Mouse (Mus musculus): ENCODE measurements around the gene Cdkal1. TPM values are rescaled to one million over a fixed set of nuclear protein-coding genes. Genes with fewer than 3 reads are reported as not detected.
A peak's percentile ranks its signal among the peaks of the same experiment; 100 is the strongest.

Cdkal1 gene
- total RNA-seq, 1 experiment = 20.8 TPM

DNA sequence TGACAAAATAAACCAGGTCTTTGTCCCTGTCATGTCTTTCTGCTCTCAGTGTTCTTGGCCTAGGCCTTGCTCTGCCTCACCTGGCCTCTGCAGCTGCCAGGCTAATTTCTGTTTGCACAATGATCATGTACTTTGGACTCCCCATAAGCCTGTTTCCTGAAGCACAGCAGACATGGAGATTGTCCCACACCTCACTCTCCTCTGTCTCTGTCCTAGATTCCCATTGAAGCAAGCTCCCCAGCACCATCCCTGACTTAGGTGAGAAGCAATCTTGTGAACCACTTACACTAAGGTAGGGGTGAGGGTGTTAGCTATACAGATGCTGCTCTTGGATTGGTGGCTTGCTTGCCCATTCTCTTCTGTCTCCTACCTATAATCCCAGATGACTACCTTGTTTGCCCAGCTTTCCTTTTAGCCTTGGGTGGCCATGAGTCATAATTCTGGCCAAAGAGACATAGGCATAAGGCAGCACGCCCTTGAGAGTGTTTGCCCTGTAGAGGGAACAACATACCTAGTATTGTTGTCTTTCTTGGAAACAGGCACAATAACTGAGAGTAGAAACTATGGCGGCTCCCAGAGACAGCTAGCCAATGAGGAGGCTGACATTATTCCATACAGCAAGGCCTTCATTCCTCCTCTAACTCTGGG, 692.5 kb downstream of the Cdkal1 start:
- Histone ChIP-seq H3K9me3 (ENCODE audit: control insufficient read depth, insufficient read depth, low read depth, low read length) (no peaks in the 10 kb centered on the region), H3K4me1 (ENCODE audit: control insufficient read depth in 2 of 2, insufficient read depth in 2 of 2, low read length in 2 of 2, poor library complexity in 1 of 2) (no peaks in the 10 kb centered on the region), H3K36me3 (ENCODE audit: control insufficient read depth, insufficient read depth, low read length, poor library complexity, severe bottlenecking) (no peaks in the 10 kb centered on the region), H3K4me3 (ENCODE audit: insufficient read depth in 1 of 2, low read depth in 1 of 2, low read length in 2 of 2, poor library complexity in 1 of 2, severe bottlenecking in 1 of 2) (no peak overlapping the region), H3K27ac (ENCODE audit: insufficient read depth, low read depth, low read length, poor library complexity, severe bottlenecking) (no peak overlapping the region), H3K9ac (ENCODE audit: insufficient read depth, low read depth, low read length, poor library complexity, severe bottlenecking) (no peak overlapping the region)
- in situ Hi-C loops (cut with MboI; ENCODE audit: low sequenced_read_pairs in 2 of 2, unreplicated experiment in 2 of 2) = no loop called here
- no peak for DNase-seq (ENCODE audit: low read depth, low spot score)
- no peak for TF ChIP-seq HCFC1 (IDR thresholded peaks at IDR 0.05; ENCODE audit: borderline replicate concordance, insufficient read depth, low read length)
- no peak for TF ChIP-seq MAFK (IDR thresholded peaks at IDR 0.05; ENCODE audit: insufficient read depth, low read depth, low read length)
- no peak for TF ChIP-seq CHD2 (IDR thresholded peaks at IDR 0.05; ENCODE audit: low read depth, low read length)
- TF ChIP-seq ZNF384 (IDR thresholded peaks at IDR 0.05; ENCODE audit: low read depth, low read length) = no peak
- TF ChIP-seq ZC3H11A (IDR thresholded peaks at IDR 0.05; ENCODE audit: borderline replicate concordance, low read depth, low read length) = no peak

- no peak for DNase-seq (ENCODE audit: low read depth, low spot score)
- TF ChIP-seq MAFK (IDR thresholded peaks at IDR 0.05; ENCODE audit: insufficient read depth, low read depth, low read length) (no peak), CHD2 (IDR thresholded peaks at IDR 0.05; ENCODE audit: low read depth, low read length) (no peak), ZC3H11A (IDR thresholded peaks at IDR 0.05; ENCODE audit: borderline replicate concordance, low read depth, low read length) (no peak), HCFC1 (IDR thresholded peaks at IDR 0.05; ENCODE audit: borderline replicate concordance, insufficient read depth, low read length) (no peak), ZNF384 (IDR thresholded peaks at IDR 0.05; ENCODE audit: low read depth, low read length) (no peak)
- H3K9ac ChIP-seq (ENCODE audit: insufficient read depth, low read depth, low read length, poor library complexity, severe bottlenecking) = no peak overlapping the region
- no peak overlapping the region for H3K4me3 ChIP-seq (ENCODE audit: insufficient read depth in 1 of 2, low read depth in 1 of 2, low read length in 2 of 2, poor library complexity in 1 of 2, severe bottlenecking in 1 of 2)
- in situ Hi-C loops (cut with MboI; ENCODE audit: low sequenced_read_pairs in 2 of 2, unreplicated experiment in 2 of 2) = no loop called here
- no peak overlapping the region for H3K27ac ChIP-seq (ENCODE audit: insufficient read depth, low read depth, low read length, poor library complexity, severe bottlenecking)
- H3K4me1 ChIP-seq (ENCODE audit: control insufficient read depth in 2 of 2, insufficient read depth in 2 of 2, low read length in 2 of 2, poor library complexity in 1 of 2) = no peaks in the 10 kb centered on the region
- no peaks in the 10 kb centered on the region for H3K36me3 ChIP-seq (ENCODE audit: control insufficient read depth, insufficient read depth, low read length, poor library complexity, severe bottlenecking)
- no peaks in the 10 kb centered on the region for H3K9me3 ChIP-seq (ENCODE audit: control insufficient read depth, insufficient read depth, low read depth, low read length)
Observed at GRCm38 (mm10) chr13:29162444-29162843, 693.0 kb downstream of the Cdkal1 start.

DNA sequence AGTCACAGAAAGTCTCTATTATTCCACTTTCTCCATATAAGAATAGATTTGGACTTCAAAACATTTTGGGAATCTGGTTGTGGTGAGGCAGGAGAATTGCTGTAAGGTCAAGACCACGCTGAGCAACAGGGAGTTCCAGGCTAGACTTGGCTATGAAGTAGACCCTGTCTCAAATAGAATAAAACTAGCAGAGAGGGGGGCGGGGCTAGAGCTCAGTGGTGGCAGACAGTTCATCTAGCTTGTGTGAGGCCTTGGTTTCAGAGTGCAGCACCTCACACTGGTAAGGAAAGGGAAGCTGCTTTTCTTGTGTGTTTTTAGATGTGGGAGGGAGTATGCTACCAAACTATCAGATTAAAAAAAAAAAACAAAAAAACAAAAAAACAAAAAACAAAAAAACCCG, 694.0 kb downstream of the Cdkal1 start:
- Histone ChIP-seq H3K9me3 (ENCODE audit: control insufficient read depth, insufficient read depth, low read depth, low read length) (no peaks in the 10 kb centered on the region), H3K36me3 (ENCODE audit: control insufficient read depth, insufficient read depth, low read length, poor library complexity, severe bottlenecking) (no peaks in the 10 kb centered on the region), H3K4me1 (ENCODE audit: control insufficient read depth in 2 of 2, insufficient read depth in 2 of 2, low read length in 2 of 2, poor library complexity in 1 of 2) (no peaks in the 10 kb centered on the region), H3K9ac (ENCODE audit: insufficient read depth, low read depth, low read length, poor library complexity, severe bottlenecking) (no peak overlapping the region), H3K4me3 (ENCODE audit: insufficient read depth in 1 of 2, low read depth in 1 of 2, low read length in 2 of 2, poor library complexity in 1 of 2, severe bottlenecking in 1 of 2) (no peak overlapping the region), H3K27ac (ENCODE audit: insufficient read depth, low read depth, low read length, poor library complexity, severe bottlenecking) (no peak overlapping the region)
- in situ Hi-C loops (cut with MboI; ENCODE audit: low sequenced_read_pairs in 2 of 2, unreplicated experiment in 2 of 2) = no loop called here
- DNase-seq (ENCODE audit: low read depth, low spot score) = no peak
- TF ChIP-seq MAFK (IDR thresholded peaks at IDR 0.05; ENCODE audit: insufficient read depth, low read depth, low read length) = no peak
- no peak for TF ChIP-seq ZNF384 (IDR thresholded peaks at IDR 0.05; ENCODE audit: low read depth, low read length)

- H3K9ac ChIP-seq (ENCODE audit: insufficient read depth, low read depth, low read length, poor library complexity, severe bottlenecking) = no peak overlapping the region
- H3K4me3 ChIP-seq (ENCODE audit: insufficient read depth in 1 of 2, low read depth in 1 of 2, low read length in 2 of 2, poor library complexity in 1 of 2, severe bottlenecking in 1 of 2) = no peak overlapping the region
- H3K27ac ChIP-seq (ENCODE audit: insufficient read depth, low read depth, low read length, poor library complexity, severe bottlenecking) = no peak overlapping the region
- peak; percentile 17 for DNase-seq (ENCODE audit: low read depth, low spot score)
- TF ChIP-seq MAFK (IDR thresholded peaks at IDR 0.05; ENCODE audit: insufficient read depth, low read depth, low read length) (no peak), CHD2 (IDR thresholded peaks at IDR 0.05; ENCODE audit: low read depth, low read length) (no peak), ZC3H11A (IDR thresholded peaks at IDR 0.05; ENCODE audit: borderline replicate concordance, low read depth, low read length) (no peak)
- H3K4me1 ChIP-seq (ENCODE audit: control insufficient read depth in 2 of 2, insufficient read depth in 2 of 2, low read length in 2 of 2, poor library complexity in 1 of 2) = no peaks in the 10 kb centered on the region
- H3K9me3 ChIP-seq (ENCODE audit: control insufficient read depth, insufficient read depth, low read depth, low read length) = no peaks in the 10 kb centered on the region
- in situ Hi-C loops (cut with MboI; ENCODE audit: low sequenced_read_pairs in 2 of 2, unreplicated experiment in 2 of 2) = no loop called here
- H3K36me3 ChIP-seq (ENCODE audit: control insufficient read depth, insufficient read depth, low read length, poor library complexity, severe bottlenecking) = no peaks in the 10 kb centered on the region
Observed at GRCm38 (mm10) chr13:29156703-29157102, 698.8 kb downstream of the Cdkal1 start.

DNA sequence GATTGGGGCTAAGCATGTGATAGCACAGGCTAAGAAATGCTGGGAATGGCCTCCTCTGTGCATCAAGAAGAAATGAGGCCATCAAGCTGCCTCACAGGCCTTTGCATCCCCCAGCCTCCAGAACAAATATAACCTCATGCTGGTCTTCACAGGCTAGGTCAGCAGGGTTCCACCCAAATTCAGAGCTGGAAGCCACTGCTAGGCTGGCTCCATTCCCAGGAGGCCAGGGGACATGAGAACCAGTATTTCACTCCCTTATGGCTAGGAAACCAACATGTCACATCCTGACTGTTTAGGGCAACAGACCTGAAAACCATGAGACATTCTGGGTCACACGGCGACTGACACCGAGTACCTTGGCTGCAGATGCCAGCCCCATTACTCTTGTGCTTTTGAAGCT, 700.2 kb downstream of the Cdkal1 start:
- H3K36me3 ChIP-seq (ENCODE audit: control insufficient read depth, insufficient read depth, low read length, poor library complexity, severe bottlenecking) = no peaks in the 10 kb centered on the region
- in situ Hi-C loops (cut with MboI; ENCODE audit: low sequenced_read_pairs in 2 of 2, unreplicated experiment in 2 of 2) = no loop called here
- TF ChIP-seq ZC3H11A (IDR thresholded peaks at IDR 0.05; ENCODE audit: borderline replicate concordance, low read depth, low read length) (no peak), ZNF384 (IDR thresholded peaks at IDR 0.05; ENCODE audit: low read depth, low read length) (no peak), MAFK (IDR thresholded peaks at IDR 0.05; ENCODE audit: insufficient read depth, low read depth, low read length) (no peak), CHD2 (IDR thresholded peaks at IDR 0.05; ENCODE audit: low read depth, low read length) (no peak), HCFC1 (IDR thresholded peaks at IDR 0.05; ENCODE audit: borderline replicate concordance, insufficient read depth, low read length) (no peak)

More for the DNA sequence above, 700.2 kb downstream of the Cdkal1 start:
- no peak for DNase-seq (ENCODE audit: low read depth, low spot score)
- Histone ChIP-seq H3K9ac (ENCODE audit: insufficient read depth, low read depth, low read length, poor library complexity, severe bottlenecking) (no peak overlapping the region), H3K4me1 (ENCODE audit: control insufficient read depth in 2 of 2, insufficient read depth in 2 of 2, low read length in 2 of 2, poor library complexity in 1 of 2) (no peaks in the 10 kb centered on the region), H3K27ac (ENCODE audit: insufficient read depth, low read depth, low read length, poor library complexity, severe bottlenecking) (no peak overlapping the region), H3K9me3 (ENCODE audit: control insufficient read depth, insufficient read depth, low read depth, low read length) (no peaks in the 10 kb centered on the region), H3K4me3 (ENCODE audit: insufficient read depth in 1 of 2, low read depth in 1 of 2, low read length in 2 of 2, poor library complexity in 1 of 2, severe bottlenecking in 1 of 2) (no peak overlapping the region)

Data from ES-E14 (cell line).